Mouse (Mus musculus) left cerebral cortex, postnatal 4 days (tissue): ENCODE measurements at regions not wholly inside any gene's neighbourhood (a gene's known extent, or its start where the extent isn't known, plus 50 kb on each side); places are given as distances from the start of the nearest gene placed in this dataset.

ENCODE experiments used
- DNase-seq: peaks from one replicate; pipeline ENCODE4 v3.0.0-alpha.2; 2022
- intact Hi-C: fragments of 180-260 bp; cut with DNase I; formaldehyde crosslinking; loops from one replicate; pipeline ENCODE4 v1.15.1; 2025

DNA sequence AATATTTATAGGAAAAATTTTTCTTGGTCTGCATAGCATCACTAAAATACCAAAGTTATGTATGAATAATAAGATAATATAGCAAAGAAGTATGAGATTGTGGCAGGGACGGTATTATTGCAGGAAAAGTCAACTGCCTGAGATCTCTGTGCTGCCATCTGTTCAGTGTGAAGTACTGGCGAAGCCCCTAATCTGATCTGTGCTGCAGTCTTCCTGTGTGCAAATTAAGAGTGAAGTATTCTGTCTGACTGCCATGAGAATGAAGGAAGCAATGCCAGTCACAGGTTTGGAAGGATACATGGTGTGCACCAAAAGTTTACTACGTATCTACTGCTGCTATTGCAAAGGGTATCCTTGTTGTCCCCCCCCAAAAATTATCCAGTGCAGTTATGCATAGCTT, 501.5 kb downstream of the Rab28 start:
- DNase-seq = no peak
- intact Hi-C loops = no loop called here

DNA sequence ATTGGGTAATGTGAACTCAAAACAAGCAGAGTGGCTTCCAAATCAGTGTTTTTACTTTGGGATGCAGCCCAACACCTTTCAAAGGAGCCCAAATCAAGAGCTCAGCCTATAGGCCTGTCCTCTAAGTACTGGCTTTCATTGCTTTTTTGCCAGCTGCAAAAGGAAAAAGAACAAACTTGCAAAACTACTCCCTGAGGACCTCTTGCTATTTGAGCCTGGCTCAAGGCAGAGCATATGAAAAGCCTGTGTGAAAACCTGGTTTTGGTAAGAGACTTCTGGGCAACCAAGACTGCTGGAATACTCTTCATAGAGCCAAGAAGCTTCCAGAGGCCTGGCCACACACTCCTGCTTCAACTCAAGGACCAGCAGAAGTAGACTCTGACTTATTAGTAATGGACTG, 503.5 kb downstream of the Rab28 start:
- intact Hi-C loops = no loop called here

DNA sequence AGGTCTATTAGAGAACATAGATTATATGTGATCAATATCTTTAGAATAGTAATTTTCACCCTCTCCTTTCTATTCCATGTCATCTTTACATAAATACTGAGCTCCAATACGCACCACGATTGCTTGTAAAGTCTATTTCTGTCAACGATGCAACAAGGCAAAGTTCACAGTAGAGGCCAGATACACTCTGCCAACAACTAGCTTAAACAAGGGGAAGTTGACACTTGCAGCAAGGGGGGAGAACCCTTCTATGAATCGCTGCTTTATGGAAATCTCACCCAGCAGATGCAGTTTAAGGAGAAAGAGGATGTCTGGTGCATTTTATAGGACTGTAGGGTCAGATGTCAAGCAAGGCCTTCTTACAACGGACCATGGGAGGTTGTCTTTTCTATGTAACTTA, 520.8 kb downstream of the Rab28 start:
- intact Hi-C loops = no loop called here

More for the DNA sequence above, 503.5 kb downstream of the Rab28 start:
- no peak for DNase-seq

DNA sequence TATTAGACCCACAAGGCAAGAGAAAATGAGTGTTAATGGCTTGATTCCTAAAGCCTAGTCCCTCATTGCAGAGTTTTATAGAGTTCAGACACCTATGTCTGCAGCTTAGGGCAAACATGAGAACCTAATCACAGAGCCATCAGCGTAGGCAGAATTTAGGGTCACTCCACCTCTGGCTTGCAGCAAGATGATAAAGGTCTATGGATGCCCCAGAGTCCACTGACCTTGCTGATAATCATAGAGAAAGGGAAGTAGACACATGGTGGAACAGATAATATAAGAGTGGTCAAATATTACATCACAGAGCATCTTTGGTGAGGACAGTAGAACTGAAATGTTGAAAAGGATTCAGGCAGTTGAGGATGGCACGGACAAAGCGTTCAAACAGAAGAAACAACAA, 530.7 kb downstream of the Rab28 start:
- no peak for DNase-seq
- intact Hi-C loops = no loop called here

More for the DNA sequence above, 520.8 kb downstream of the Rab28 start:
- DNase-seq = no peak

DNA sequence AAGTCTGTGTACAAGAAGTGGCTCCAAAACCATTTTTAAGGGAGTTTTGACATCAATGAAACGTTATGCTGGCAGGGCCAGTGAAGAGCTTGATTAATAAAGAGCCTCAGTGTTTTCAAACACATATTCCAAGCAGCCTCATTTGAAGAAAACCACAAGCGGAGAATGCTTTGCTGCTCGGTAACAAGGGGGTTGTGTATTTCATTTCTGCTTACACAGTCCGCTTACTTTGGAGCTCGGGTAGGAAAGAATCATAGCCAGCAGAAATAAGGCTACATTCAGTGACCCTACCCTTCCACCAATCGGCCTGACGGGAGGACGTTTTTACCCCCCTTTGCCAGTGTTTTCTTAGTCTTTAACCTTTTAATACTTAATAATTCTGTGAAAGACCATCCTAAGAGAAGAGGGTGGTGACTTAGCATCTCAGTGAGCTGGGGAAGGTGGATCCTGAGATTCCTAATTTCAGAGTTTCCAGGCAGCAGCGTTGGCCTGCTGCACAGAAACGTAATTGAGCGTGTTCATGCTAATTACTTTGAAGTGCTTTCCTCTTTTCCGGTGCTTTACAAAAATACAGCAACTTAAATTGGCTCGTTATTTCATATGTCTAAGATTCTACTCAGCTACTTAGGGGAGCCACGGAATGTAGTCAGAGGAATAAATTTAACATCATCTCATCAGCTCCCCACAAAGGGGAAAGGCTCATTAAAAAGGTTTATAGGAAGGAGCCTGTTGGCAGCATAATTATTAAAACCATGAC, 541.9 kb downstream of the Rab28 start:
- intact Hi-C loops = no loop called here
- DNase-seq = no peak

DNA sequence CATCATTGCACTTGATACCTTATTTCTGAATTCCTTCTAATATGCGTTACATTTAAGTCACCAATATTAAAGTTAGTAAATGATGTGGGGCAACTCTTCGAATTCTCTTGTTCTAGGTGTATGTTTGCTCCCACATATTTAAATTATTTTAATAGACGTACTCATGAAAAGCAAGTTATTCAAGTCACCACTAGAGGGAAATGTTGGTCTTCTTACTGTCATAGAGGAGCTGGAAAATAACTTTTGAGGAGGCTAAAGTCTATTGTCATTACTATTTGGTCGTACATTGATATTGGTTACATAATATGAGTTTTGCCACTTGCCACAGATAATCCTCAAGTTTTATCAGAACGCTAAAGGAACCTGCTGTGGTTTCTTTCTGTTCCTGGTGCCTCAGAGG, 582.9 kb downstream of the Rab28 start:
- DNase-seq = no peak
- intact Hi-C loops = loop anchor here (2.0 kb wide), 1 partner anchor 644 kb away; no protein-coding TSS in a partner anchor

DNA sequence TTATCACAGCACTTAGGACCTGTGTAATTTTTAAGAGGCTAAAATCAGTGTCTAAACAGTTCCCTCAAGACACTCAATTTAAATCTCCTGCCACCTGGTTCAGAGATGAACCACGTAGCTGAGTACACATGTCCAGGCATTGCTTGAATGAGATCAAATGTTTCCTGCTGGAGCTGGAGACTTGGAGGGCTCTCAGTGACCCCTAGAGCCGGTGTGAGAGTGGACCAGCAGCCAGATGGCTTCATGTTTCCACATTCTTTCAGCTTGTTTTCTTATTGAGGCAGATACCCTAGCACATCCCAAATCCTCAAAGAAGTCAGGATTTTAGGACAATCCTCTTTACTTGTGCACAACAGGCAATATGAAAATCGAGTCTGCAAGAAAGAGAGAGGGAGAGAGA, 590.3 kb downstream of the Rab28 start:
- no peak for DNase-seq
- intact Hi-C loops = no loop called here

DNA sequence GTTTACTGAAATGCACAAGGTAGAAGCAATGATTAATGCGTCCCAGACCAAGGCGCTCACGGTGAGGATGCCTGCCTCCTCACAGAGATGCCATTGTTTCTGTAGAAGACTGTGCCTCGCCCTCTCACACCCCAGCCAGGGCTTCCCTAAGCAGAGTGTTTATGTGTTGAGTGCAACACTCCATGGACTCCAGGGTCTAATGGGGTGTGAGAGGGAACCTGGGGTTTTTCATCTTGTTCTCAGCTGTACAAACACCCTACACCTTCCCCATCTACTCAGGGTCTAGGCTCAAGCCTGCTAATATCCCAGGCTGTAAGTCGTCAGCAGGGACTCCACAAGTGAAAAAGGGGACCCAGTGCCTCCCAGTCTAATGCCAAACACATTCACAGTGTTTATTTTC, 620.2 kb downstream of the Rab28 start:
- intact Hi-C loops = no loop called here
- DNase-seq = no peak

DNA sequence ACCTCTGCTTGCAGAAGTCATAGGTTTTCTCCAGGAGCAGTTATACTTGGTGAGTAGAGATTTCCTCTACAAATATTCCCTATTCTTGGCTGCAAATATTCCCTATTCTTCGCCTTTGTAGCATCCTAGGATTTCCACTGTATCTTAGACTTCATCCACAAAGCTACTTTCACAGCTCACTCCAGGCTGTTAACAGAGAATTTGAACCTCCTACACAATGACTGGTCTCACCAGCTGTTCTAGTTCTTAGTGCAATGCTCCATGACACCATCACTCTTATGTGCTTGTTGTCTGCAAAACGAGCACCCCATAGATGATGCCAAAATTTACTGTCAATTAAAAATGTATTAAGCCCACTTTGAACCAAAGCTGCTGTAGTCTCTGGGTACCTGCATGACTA, 631.5 kb downstream of the Rab28 start:
- intact Hi-C loops = no loop called here
- no peak for DNase-seq

DNA sequence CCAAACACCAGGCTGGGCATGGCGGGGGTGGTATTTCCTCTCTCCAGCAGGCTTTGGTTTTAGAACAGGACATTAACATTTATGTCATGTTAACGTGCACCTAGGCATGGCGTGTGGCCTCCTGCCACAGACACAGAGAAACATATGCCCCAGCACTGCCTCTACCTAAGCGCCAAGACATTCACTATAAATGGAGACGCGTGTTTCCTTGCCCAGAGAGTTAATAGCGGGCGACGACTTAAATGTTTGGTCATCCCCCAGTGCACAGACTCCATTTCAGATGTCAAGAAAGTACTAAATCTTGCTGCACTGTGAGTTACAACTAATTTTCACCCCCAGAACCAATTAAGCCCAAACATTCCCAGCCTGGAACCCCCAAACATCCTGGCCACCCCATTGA, 646.3 kb downstream of the Rab28 start:
- DNase-seq = no peak
- intact Hi-C loops = no loop called here

DNA sequence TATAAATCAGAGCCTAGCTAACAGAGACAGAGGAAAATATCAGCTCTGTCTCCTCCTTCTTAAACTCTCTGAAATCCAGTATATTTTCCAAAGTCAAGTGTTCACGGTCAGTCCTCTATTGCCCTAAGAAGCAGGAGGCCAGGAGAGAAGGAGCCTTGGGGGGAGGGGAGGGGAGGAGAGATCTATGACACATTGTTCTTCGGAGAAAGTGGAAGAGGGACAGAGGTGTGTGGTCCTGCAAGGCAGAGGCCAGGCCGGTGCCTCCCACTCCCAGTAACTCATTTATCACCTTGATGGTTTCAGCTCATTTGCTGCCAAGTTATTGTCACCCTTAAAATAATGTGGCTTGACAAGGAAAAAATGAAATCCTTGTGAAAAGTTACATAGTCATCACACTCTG, 646.7 kb downstream of the Rab28 start:
- no peak for DNase-seq
- intact Hi-C loops = no loop called here

DNA sequence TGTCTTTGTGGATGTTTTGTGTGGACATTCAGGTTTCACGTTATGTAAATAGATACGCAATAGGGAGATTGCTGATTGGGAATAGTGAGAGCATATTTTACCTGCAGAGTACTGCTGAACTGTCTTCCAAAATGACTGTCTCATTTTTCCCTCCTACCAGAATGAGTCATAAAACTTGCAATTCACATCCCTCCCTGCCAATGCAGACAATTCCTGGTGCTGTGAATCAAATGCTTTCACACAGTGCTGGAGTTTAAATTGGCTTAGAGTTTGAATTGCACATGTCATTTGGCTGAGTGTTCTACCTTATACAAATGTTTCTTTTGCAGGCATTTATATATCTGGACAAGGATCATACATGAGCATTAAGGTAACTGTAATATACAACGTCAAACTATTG, 649.9 kb downstream of the Rab28 start:
- DNase-seq = no peak
- intact Hi-C loops = no loop called here

DNA sequence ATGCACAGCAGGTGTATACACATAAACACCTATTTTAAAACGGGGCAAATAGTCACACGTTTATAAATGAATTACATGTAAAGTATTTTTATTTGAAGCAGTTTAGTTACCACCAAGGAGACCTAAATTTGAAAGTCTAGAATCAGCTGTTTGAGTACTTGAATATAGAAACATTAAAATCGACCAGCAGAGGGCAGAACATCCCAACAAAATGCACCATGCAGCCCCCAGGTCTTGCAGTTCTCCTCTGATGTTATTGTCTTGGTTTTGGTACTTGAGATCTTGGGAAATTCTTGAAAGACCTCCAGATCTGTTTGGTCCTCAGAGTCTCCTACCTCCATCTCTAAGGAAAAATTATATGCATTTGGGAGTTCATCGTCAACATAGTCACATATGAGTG, 656.0 kb downstream of the Rab28 start:
- intact Hi-C loops = loop anchor here (2.0 kb wide), 1 partner anchor 717 kb away; no protein-coding TSS in a partner anchor
- DNase-seq = peak; percentile 17

DNA sequence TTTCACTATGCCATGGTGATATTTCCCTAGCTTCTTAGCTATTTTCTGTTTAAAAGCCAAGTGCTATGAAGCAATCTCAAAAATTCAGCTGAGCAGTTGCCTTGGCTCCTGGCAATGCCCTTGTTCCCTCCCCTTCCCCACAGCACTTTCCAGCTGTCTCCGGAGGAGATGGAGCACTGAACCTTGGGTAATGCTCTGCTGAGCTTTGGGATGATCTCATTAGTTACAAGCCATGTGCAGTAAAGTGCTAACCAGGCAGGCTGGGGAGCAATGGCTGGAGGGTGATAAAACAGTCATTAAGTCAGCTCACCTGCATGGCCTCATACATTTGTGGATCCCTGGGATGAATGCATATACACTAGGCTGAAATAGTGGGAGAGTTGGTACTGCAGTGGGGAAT, 659.4 kb downstream of the Rab28 start:
- DNase-seq = no peak
- intact Hi-C loops = no loop called here

DNA sequence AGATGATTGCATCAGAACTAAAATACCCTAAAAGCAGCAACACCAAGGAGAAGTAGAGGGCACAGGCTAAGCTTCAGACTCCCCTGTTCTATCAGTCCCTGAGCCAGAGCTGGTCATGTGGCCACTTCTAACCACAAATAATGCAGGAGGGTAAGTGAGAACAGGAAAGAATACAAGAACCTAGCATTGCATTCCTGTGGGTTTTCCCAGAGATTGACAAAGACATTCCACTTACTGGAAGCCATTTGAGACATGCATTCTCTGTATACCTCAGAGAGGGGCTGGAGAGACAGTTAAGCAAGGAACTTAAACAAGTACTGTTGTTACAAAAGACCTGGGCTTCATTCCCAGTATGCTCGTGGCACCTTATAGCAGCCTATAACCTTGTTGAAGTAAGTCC, 662.7 kb downstream of the Rab28 start:
- no peak for DNase-seq
- intact Hi-C loops = no loop called here

DNA sequence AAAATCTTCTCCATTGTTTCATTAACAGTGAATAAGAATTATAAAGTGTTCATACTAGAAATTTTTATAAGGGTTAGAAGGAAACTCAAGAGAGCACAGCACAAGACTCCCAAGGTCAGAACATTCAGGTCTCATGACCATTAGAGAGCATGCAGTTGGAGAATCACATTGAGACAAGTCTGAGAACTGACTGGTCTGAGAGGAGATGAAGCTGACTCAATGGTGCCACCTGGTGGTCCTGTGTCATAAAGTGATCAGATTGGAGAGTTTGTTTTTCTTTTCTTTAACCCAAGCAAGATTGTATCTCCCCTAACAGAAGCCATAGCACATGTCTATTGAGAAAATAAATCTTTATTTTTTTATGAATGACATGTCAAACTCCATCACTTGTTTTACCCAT, 663.5 kb downstream of the Rab28 start:
- intact Hi-C loops = no loop called here
- DNase-seq = peak; percentile 76

DNA sequence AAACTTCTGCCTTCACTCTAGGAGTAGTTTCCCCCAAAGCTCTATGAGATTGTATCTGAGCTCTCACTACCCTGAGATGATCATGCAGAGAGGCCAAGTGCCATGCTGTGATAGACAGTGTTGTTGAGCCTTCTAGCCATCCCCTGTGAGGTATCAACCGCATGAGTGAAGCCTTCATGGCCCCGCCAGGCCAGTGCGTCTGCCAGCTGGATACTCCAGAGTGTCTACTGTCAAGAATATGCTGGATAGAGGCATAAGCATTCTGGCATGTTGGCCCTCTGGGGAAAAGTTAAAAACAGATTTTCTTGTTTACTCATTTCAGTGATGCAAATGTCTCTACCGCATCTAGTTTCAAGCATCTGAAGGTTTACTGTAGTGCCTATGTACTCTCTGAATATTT, 669.2 kb downstream of the Rab28 start:
- peak; percentile 6 for DNase-seq
- intact Hi-C loops = no loop called here

DNA sequence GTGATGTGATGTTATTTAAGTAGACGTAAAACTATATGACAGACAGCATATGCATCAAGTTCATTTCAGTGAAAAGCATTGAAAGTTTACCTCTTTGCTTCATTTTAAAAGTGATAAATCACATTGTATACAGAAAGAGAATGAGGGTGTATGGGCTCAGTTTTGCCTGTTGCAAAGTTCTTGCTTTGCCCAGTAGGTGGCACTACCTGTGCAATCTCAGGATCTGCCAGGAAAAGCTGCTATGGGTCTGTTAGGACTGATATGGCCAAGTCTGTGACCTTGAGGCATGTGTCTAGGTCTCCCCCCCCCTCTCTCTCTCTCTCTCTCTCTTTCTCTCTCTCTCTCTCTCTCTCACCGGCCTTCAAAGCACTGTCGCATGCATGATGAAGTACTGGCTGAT, 701.3 kb downstream of the Rab28 start:
- peak; percentile 10 for DNase-seq
- intact Hi-C loops = no loop called here

DNA sequence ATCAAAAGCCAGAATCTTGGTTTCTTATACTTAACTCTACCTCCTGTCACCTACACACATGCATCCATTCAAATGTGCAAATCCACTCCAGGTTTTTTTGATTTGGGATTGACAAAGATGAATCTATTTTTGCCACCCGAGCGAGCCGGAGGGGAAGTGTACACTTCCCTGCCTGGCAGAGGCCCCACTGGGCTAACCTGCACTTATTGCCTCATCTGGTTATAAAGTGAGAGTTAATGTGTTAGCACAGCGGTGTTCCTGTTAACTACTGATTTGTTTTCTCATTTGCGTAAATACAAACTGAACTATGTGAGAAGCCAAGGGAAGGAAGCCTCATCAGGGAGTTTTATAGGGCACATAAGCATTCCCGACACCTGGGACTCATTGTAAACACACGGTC, 721.4 kb downstream of the Rab28 start:
- no peak for DNase-seq
- intact Hi-C loops = no loop called here

DNA sequence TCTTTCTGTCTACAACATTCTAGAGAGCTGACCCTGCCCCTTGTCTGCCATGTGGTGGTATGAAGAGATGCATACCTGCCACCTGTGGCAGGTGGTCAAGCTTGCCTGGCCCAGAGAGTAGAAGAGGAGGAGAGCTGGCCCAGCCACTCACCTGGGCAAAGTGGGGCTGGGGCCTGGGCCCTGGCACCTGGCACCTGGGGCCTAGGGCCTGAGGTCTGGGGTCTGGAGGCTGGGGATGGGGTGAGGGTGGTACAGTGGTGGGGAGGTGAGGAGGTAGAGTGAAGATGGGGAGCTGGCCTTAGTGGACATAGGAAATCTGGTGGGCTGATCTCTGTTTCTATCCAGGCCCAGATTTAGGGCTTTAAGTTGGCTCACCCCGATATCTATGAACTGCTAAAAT, 733.1 kb downstream of the Rab28 start:
- intact Hi-C loops = no loop called here
- DNase-seq = no peak

DNA sequence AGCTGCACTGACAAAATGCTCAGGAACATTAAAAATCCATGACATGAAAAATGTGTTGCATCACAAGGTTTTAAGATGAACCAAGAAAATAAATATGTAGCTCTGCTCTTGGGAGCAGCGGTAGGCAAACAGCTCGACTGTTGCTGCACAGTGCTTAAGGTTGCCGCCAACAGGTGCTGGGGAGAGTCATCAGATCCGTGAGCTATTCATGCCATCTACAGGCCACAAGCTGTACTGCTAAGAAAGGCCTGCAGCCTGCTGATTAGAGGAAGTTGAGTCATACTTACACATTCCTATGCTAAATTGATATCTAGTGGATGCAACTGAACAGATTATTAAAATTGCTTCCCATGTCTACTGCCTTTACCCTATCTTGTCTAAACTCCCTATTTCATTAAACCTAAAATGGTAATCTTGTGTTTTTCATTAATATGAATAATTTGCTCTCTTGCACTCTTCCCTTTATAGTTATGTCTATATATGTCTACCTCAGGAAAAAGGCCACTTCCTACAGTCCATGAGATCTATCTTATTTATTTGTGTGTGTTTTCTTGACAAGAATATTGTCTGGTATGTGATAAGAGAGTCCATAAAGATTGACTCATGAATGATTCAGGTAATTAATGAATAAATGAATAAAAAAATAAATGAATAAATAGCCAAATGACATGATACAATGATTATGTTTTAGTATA, 754.9 kb downstream of the Rab28 start:
- intact Hi-C loops = loop anchor here (10.0 kb wide), 1 partner anchor 1308 kb away; no protein-coding TSS in a partner anchor
- DNase-seq = peak; percentile 54

DNA sequence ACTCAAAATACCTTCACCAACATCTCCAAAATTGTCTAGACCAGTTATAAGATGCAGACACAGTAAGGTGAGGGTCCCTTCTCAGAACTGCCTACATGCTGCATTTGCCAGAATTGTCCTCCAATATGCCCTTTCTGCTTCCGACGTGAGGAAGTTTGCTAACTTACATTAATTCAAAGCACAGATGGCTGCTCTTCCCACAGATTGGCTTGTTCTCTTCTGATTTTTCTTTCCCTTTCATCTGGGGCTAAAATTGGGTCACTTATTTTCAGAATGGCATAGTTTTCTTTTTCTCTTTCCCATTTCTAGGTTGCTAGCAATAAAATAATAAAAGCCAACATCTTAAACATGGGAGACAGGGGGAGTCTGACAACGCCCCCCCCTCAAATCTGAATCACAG, 778.8 kb downstream of the Rab28 start:
- intact Hi-C loops = no loop called here
- no peak for DNase-seq
